Mouse (Mus musculus) MN1 (cell line): ENCODE results near the gene 1700025B11Rik.
"Not testable (repeated sequence)": the region's sequence is repeated elsewhere in the genome, so short reads cannot be mapped to it uniquely, and the experiment has no call there.

Source experiments
- DNase-seq: peaks from one replicate; pipeline ENCODE4 v3.0.0-alpha.2; 2016; ENCODE audit warnings: low spot score

Gene 1700025B11Rik

DNA sequence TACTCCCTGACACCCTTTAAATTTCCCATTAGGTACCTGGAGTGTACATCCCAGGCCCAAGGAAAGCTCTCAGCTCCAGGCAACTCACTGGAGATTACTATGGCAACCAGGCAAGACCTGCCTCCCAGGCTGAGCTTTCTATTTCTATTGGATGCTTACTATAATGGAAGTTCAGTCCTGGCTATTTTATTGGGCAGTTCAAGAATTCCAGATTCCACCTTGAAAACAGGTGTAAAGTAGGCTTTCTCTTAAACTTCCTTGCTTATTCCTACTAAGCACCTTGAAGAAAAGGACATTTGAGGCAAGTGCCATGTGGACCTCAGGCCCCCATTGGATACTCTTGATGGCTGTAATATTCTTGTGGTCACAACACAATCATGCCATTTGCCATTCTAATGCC lies at the start of gene 1700025B11Rik:
TSS of gene 1700025B11Rik (minus strand) at position 101 of the 400 bp plus-strand sequence.
- DNase-seq = peak; percentile 5

DNA sequence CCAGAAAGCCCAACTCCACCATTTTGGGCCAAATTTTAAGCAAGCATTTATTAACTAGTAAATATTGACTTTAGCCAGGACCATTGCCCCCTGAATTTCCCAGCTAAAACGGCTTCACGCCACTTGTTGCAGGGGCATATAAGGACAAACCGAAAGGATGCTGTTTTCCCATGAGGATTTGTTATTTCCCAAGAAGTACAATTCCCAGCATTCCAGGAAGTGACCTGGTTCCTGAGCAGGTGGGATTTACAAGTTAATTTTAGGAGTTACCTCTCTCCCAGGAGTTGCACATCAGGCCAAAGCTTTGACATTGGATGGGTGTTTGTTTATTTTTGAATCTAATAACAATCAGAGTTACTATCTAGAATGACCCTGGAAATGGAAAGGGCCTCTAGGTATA lies 44.4 kb upstream of the 1700025B11Rik start:
- DNase-seq = no peak

DNA sequence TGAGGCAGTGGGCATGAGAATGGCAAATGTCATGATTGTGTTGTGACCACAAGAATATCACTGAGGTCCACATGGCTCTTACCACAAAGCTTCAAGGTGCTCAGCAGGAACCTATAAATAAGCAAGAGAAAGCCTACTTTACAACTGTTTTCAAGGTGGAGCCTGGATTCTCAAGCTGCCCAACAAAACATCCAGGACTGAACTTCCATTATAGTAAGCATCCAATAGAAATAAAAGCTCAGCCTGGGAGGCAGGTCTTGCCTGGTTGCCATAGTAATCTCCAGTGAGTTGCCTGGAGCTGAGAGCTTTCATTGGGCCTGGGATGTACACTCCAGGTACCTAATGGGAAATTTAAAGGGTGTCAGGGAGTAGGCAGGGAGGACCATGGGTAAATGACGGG lies 37.3 kb upstream of the 1700025B11Rik start, which contains the start of gene Gm36245:
TSS of gene Gm36245 (plus strand) at position 301 of the 400 bp plus-strand sequence.
- DNase-seq = no peak

DNA sequence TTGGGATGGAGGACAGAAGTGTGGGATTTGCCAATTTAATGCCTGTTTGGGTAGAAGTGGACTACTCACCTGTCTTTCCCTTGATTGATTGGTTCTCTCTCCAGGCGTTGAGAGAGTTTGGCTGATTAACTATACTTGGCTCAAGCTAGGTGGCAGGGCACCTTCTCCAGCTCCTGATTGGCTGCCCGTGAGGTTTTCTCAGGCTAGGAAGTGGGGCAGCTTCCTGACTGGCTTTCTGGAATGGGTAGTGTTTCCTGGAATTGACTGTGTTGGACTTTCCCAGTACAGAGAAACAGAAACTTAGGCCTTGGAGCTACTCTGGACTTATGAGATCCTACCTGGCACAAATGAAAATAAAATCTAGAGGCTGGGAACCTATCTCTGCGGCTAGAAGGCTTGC lies 36.7 kb upstream of the 1700025B11Rik start:
- no peak for DNase-seq

DNA sequence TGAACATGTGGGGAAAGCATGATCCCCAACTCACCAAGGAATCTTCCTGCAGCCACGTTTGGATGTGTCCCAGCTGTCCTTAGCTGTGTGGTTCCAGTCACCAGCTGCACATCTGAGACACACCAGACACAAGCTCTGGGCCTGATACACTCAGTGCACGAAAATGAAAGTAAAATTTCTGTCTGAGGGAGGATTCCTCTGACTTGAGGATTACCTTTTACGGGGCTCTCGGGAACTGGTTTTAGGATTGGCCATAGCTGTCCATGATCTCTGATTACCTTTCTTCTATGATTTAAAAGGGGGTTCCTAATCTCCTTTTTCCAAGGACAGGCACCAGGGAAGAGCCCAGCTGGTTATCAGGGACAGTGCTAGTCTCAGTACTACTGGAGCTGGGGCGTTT lies 34.3 kb upstream of the 1700025B11Rik start, which contains the start of gene Apol10b:
TSS of gene Apol10b (minus strand) at position 165 of the 400 bp plus-strand sequence.
- DNase-seq = peak; percentile 65

DNA sequence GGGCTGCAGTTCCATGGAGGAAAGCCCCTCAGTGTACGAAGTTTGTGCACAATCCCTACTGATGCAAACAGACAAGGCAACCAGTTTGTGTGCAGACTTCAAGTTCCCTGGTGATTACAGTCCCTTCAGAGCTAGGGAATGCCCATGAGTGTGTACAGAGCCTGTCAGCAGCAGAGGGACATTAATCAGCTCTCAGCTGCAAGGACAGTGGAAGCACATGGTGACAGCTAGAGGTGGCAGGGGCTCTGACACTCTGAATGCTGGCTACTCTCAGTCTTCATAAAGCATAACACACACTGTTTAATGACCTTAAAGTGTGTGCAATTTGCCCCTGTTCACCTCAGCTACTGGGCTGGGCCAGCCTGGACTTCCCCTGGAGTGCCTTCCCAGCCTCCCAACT lies 31.9 kb upstream of the 1700025B11Rik start:
- no peak for DNase-seq

DNA sequence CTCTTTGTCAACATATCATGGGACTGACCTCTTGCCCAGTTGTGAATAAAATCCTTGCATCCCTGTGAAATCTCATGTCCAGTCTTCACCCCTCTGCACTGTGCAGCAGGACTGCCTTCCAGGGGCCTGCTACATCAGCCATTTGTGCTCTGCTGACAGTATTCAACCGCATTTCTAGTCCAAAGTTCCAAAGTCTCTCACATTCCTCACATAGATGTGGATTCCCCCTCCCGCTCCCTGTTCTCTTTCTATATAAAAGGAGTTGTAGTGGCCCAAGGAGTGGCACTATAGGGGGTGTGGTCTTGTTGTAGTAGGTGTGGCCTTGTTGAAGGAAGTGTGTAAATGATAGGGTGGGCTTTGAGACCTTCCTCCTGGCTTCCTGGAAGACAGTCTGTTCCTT lies 29.2 kb upstream of the 1700025B11Rik start:
- no peak for DNase-seq

DNA sequence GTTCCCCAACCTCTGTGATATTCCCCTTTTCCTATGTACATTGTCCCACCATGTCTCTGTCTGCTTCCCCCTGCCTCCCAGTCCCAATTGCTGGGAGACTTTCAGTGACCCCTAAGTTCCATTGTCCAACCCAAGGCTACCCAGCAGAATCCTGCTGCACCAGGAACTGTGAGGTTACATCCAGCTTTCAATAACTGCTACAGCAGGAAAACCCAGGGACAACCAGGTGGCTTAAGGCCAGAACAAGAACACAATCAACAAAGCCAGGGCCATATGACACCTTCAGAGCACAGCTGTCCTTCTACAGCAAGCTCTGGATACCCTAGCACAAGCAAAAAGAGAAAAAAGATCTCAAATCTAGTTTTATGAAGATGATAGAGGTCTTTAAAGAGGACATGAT lies 27.3 kb upstream of the 1700025B11Rik start:
- DNase-seq = no peak

DNA sequence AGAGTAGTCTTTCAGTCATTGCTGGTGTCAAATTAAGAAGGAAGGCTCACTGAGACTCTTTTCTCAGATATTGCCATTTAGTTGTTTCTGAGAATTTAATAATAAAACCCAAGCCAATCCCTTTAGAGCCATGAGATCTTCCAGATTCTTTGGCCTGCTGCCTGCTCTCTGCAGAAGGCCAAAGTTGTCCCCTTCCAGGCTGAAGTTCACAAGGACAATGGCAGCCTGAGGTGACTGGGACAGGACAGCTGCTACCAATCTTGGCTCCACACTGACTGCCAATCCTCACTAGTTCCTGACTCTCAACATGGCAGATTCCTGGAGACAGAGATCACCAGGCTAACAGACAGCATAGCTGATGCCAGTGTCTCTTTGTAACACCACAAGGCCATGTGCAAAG lies 25.3 kb upstream of the 1700025B11Rik start:
- no peak for DNase-seq

DNA sequence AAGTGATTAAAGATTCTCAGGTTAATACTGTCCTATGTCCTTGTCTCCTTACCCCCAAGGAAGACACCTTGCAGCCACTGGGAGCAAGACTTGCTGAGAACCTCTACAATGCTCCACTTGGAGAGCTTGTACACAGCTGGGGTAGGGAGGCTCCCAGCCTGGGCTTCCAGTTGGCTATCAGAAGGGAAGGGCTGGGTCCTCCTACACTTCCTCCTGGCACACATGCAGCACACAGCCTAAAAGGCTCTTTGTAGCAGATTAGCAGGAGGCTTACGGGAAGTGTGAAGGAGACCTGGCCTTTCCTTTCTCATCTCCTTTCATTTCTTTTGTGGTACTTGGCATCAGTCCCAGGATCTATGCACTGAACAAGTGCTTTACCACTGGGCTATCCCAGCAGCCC lies 20.0 kb upstream of the 1700025B11Rik start:
- DNase-seq = no peak

DNA sequence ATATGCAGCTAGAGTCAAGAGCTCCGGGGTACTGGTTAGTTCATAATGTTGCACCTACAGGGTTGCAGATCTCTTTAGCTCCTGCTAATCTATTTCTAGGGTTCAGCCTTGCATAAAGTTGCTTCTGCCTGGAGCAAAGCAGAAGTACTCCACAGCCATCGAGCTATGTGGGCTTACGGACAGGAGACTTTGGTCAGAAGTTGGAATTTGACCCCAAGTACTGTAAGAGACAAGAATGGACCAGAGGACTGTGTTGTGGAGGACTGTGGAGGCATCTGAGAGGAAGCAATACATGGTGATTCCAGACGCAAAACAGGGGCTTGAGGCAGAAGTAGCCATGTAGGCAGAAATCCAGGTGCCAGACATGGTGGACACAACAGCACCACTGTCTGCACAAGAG lies 17.6 kb upstream of the 1700025B11Rik start:
- DNase-seq = no peak

DNA sequence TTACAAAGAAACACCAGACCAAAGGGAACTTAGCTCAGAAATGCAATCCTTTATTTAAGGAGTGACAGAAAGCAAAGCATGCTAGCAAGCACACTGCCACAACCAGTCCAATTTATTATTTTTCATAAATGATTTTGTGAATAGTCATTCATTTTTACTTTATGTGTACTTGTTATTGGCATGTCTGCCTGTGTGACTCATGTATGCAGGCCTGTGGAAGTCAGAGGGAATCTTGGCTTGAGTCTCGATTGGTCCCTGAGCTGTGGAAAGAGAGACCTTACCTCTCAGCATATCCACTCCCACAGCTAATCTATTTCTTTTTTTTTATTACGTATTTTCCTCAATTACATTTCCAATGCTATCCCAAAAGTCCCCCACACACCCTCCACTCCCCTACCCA lies 17.1 kb upstream of the 1700025B11Rik start:
- no peak for DNase-seq

DNA sequence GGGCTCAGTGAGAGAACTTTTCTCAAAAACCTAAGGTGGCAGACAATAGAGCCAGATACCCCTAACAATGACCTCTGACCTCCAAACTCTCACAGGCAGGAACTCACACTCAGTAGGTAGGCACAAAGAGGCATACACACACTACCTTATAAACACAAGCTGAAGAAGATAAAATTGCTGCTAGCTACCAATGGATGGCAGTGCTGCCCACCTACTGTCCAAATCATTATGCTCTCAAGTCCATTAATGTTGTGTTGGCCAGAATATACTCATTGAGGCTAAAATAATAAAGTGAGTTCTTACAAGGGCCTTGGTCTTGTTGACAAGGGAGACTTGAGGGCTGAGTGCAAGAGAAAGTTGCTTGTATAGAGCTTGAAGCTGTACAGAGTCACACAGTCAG lies 1.5 kb upstream of the 1700025B11Rik start:
- DNase-seq = peak; percentile 5

DNA sequence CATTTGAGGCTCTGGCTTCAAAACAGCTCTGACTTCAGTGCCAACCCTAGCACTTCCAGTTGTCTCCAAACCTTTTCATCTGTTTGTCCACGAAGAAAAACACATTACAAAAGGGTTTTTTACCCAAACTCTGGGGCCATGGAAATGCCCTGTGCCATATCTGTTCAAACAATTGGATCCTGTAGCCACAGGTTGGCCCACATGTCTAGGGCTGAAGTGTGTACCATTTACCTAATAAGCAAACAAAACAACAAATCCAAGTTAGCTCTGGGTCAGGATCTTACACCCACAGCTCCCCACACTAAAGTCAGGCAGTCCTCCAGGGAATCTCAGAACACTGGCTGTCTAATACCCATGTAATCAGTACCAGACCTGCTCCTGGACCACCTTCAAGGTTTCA lies 22.5 kb downstream of the 1700025B11Rik start:
- not testable (repeated sequence) for DNase-seq

DNA sequence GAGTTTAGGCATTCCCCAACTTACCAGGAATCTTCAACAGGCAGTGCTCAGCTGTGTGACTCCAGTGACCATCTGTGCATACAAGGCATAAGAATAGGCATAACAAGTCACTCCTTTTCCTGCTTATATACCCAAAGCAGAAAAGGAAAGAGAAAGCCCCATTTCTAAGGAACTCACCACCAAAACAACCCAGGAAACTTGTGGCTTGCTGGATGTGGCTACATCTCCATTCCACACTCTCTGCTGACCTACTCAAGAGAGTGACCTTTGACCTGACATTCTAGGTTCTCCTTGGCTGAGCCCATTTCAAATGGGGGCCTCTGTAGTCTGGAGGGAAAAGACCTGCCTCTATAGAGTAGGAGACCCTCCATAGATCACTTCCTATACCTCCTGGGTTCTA lies 28.5 kb downstream of the 1700025B11Rik start, which contains the start of gene Apol7c:
TSS of gene Apol7c (minus strand) at position 101 of the 400 bp plus-strand sequence.
- no peak for DNase-seq

DNA sequence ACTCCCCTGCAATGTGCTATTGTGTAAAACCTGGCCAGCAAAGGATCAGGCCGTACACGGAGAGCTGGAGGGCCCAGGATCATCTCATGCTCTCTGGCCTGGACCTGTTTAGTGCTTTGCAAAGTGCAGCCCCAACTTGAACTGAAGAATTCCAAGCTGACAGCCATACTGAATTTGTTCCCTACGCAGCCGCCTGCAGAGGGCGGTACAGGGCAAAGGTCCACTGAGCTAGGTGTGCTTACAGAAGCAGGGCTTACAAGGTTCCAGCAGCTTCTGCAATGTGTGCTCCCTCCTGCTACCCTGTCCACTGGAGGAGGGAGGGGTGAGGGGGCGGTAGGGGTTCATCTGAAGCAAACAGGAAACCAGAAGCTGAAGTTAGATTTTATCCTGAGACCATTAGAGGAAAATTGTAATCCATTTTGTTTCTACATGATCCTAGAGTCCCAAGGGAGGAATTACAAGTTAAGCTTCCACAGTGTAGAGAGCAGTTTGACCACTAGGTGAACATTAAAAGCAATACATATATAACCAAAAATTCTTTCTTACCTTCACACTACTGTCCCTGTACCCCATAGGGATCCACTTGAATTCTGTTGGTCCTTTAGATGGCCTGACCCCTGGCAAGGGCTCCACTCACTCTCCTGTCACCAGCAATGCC lies 38.4 kb downstream of the 1700025B11Rik start:
- not testable (repeated sequence) for DNase-seq

DNA sequence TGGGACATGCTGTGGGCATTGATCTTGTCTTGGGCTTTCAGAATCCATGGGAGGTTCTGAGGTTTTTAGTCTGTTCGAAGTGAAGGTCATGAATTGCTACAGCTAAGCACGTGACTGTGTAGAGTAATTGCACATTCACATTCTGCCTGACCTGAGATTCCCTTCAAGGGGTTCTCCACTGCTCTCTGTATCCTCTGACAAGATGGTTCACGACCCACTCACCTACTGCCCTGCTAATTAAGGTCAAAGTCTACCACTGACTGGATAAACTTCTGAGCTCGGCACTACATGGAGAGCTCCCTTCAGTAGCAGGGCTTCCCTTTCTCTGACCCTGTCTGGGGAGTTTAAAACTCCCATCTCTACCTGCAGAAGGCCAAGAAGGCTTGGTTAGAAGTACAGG lies 41.1 kb downstream of the 1700025B11Rik start:
- not testable (repeated sequence) for DNase-seq
